Mouse (Mus musculus) urinary bladder, adult 18-20 months (tissue): ENCODE results near the gene Scube3.

ENCODE experiments used
- DNase-seq, 2 experiments: peaks; one replicate each; pipeline ENCODE4 v3.0.0; 2022; ENCODE audit warnings: low spot score in 2 of 2, mixed read lengths in 2 of 2

Scube3 gene

GRCm38 (mm10) chr17:28133193-28133592 is 8.7 kb upstream of the Scube3 start:
- peak in 1 of 2 experiments; percentile 62 for DNase-seq

DNA sequence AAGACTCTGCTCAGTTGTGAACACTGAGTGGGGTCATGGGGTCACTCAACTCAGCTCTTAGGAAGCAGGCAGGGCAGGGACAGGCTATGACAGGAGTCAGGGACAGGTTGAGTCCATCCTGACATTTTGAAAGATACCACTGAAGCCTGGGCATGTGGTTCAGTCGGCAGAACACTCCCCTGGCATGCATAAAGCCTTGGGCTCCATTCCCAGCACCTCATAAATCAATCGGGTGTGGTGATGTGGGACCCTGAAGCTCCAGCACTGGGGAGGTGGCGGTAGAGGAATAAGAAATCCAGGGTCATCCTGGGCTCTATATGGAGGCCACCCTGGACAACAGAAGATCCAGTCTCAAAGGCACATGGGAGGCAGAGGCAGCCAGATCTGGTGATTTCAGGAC is 6.4 kb upstream of the Scube3 start:
- DNase-seq, result no peak

GRCm38 (mm10) chr17:28136266-28136665 is 5.7 kb upstream of the Scube3 start:
- no peak for DNase-seq

DNA sequence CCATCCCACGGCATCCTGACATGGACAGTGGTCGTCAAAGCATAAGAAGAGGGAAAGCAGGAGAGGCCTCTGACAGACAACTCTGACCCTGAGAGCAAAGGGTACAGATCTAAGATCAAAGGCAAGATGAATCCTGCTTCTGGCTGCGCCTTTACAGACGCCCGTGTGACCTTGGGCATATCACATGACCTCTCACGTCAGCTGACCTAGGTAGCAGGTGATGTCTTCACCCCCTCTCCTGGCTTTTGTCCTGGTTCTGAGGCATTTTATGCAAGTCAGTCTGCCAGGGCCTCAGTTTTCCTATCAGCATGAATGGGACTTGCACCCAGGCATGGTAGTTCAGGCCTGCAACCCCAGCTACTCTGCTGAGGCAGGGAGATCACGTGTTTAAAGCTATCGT is 3.9 kb upstream of the Scube3 start:
- DNase-seq, result no peak

DNA sequence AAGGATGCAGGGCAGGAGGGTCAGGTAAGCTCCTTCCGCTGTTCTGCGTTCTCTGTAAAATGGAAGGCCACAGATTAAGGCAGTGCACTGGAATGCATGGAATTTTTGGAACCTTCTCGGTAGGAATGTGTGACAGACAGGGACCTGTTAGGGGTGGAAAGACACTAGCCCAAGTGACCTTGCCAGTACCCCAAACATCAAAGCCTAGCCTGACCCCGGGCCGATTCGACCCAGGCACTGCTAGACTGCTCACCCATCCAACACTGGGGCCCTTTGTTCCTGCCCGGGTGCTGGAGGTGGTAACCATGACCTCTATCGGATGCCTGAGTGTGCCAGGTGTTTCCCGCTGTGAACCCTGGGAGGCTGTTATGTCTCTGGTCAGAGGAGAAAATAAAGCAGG is 3.3 kb upstream of the Scube3 start:
- no peak for DNase-seq

GRCm38 (mm10) chr17:28140431-28141204 is 1.3 kb upstream of the Scube3 start:
- DNase-seq, result no peak

GRCm38 (mm10) chr17:28141205-28141650 is 713 bp upstream of the Scube3 start:
- DNase-seq, result no peak

DNA sequence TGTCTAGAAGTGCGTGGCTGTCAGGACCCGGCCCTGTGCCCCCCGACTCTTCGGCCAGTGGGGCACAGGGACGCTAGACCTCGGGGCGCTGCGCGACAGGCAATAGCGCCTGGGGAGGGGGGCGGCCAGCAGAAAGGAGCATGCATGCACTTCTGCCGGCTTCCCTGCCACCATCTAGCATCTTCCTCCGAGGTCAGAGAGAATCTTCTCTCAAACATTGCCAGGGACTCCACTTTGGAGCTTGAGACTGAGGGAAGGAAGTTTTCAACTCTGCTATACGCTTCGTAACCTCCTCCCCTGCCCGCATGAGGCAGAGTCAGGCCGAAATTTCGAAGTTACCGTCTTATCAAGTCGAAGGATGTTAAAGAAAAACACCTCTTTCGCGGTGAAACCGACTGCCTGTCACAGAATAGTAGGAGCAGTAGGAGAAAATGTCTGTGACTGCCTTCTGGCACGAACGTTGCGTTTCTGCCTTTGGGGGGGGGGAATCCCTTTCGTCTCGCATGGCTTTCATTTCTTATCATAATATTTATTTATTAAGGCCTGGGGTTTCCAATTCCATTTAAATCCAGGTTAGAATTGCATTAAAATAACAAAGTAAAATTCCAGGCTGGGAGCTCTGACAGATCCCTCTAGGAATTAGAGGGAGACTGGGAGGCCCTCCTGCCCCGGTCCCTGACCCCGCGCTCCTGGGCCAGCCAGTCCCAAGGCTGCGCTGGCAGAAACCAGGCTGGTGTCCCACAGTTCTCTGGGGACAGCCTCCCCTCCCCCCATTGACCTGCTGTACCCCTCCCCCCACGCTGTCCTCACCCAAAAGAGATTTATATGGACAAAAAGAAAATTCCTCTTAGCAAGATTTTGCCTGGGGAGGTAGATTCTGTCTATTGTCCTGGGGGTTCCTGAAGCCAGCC is 1.0 kb downstream of the Scube3 start:
- DNase-seq, result no peak

DNA sequence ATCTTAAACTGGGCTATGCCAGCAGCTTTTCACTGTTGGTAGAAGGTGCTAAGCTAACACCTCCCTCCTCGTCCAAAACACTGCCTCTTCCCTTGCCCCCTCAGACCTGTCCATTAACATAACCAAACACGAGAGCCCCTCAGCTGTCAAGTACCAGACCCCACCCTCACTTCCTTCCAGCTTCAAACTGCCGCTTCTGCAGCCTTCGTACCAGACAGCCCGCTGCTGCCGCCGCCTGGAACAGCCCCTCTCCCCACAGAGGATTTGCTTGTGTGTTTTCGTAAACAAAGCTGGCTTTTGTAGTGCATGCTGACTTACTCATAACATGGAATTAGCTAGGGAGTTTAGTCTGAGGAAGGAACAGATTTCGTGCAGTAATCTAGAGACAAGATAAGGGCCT is 1.8 kb downstream of the Scube3 start:
- no peak for DNase-seq

DNA sequence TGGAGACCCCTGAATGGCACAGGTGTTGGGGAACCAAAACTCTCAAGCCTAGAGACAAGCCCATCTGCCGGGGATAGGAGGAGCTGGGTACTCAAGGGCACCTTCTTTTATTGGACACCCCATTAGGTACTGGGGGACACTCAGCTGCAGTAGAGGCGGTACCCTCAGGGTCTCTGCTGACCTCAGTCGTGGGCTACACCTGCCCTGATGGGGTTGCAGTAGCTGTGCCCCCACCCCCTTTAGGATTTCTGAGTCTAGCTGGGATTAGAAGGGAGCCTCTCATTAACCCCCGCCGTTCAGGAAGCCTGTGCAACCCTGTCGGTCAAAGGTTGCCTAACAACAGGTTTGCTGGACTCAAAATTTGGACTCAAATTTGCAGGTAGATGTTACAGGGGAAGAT is 2.3 kb downstream of the Scube3 start:
- no peak for DNase-seq

DNA sequence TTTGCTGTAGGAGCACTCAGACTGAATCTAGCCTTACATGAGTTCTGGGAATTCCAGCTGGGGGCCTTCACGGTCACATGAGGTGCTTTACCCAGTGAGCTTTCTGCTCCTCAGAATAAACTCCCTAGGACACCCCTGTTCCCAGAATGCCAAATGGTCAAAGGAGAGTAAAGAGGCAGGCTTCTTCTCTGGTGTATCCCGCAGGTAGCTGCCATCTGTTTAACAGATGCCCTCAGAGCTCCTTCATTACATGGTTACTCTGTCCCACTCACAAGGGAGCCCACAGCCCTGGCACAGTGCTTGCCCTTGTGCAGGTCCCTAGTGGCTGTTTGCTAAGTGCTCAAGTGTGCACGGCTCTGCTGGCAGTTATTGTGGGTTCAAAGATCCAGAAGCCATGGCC is 6.3 kb downstream of the Scube3 start:
- DNase-seq, result no peak

- no peak for DNase-seq
Observed at GRCm38 (mm10) chr17:28149734-28150133, 7.8 kb downstream of the Scube3 start.

- no peak for DNase-seq
Observed at GRCm38 (mm10) chr17:28150456-28150855, 8.5 kb downstream of the Scube3 start.

DNA sequence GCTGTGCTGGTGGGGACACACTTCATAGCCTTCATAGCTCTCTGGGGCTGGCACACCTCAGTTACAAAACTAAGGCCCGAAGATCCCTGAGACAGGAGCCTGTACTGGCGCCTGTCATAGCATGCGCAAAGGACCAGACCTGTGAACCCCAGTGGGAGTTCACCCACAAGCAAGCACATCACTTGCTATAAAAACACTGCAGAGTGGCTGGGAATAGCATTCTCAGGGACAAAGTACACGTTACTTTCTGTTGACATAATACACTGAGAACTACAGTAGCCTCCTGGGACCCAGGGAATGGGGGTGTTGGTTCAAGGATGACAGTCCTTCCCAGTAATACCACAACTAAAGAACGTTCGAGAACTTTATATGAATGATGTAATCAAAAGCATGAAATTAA is 11.2 kb downstream of the Scube3 start:
- no peak for DNase-seq

- DNase-seq, result no peak
Observed at GRCm38 (mm10) chr17:28154970-28155369, 13.0 kb downstream of the Scube3 start.

DNA sequence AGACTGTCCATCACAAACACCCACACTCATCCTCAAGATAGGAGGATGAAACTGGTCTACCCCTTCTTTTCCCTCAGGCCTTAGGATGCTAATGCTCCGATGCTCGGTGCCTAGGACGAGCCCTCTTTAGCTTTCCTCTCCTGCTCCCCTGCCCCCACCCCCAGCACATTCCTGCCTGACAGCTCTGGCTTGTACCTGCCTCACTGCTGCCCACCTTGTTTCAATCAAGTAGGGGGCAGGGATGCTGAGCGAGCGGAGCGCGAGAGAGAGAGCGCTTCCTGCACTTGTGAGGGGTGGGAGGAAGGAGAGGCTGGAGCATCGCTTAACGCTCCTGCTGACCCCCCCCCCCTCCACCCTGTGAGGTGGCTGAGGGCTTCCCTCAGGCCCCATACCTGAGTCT is 18.4 kb downstream of the Scube3 start:
- no peak for DNase-seq

GRCm38 (mm10) chr17:28161310-28161881 is 19.5 kb downstream of the Scube3 start:
- DNase-seq, result no peak

GRCm38 (mm10) chr17:28163666-28164065 is 21.7 kb downstream of the Scube3 start:
- DNase-seq, result peak; percentile 55 to 65

- DNase-seq, result no peak
Observed at GRCm38 (mm10) chr17:28170460-28171305, 28.7 kb downstream of the Scube3 start.

DNA sequence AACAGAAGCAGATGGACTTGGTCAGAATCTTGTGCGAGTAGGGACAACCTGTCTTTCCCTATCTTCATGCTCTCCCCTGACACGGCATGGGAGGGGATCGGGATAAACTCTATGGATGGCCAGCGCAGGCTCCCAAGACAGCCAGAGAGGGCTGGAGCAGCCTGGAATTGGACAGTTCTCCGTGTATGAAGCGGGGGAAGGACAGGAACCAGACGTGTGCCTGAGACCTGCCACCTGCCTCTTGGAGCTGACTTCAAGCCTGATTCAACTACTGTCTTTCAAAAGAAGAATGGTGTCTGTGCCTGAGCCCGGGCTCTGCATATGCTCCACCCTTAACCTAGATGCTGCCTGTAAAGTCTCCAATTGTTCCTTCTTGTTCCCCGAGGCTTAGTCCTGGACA is 30.7 kb downstream of the Scube3 start:
- no peak for DNase-seq

- DNase-seq, result peak; percentile 82 to 87
Observed at GRCm38 (mm10) chr17:28176775-28177539, 35.0 kb downstream of the Scube3 start, which contains the start of gene Zfp523. TSS of gene Zfp523 (plus strand) at chr17:28177129.
